Mouse (Mus musculus): ENCODE measurements at regions not wholly inside any gene's neighbourhood (a gene's known extent, or its start where the extent isn't known, plus 50 kb on each side); places are given as distances from the start of the nearest gene placed in this dataset.

GRCm38 (mm10) chr4:54170202-54170931 lies 344.5 kb downstream of the Tmem38b start:
- H3K9ac ChIP-seq, result no peak overlapping the region
- no peak for ATAC-seq (replicated peaks; ENCODE audit: insufficient number of reproducible peaks, insufficient read depth, low FRiP score, low read depth)
- no peaks in the 10 kb centered on the region for H3K27me3 ChIP-seq
- H3K9me3 ChIP-seq (replicated peaks), result no peaks in the 10 kb centered on the region
- H3K4me1 ChIP-seq (replicated peaks), result no peaks in the 10 kb centered on the region
- 83% methylated on average over 13 of the region's 13 CpGs for WGBS
- no peak overlapping the region for H3K27ac ChIP-seq
- H3K4me2 ChIP-seq, result no peak overlapping the region
- no peaks in the 10 kb centered on the region for H3K36me3 ChIP-seq
- H3K4me3 ChIP-seq, result no peak overlapping the region

GRCm38 (mm10) chr4:54184213-54184612 lies 358.4 kb downstream of the Tmem38b start:
- Histone ChIP-seq H3K27me3 (no peaks in the 10 kb centered on the region), H3K9me3 (replicated peaks) (no peaks in the 10 kb centered on the region), H3K36me3 (no peaks in the 10 kb centered on the region), H3K4me1 (replicated peaks) (no peaks in the 10 kb centered on the region), H3K27ac (no peak overlapping the region), H3K9ac (no peak overlapping the region), H3K4me3 (no peak overlapping the region), H3K4me2 (no peak overlapping the region)
- no peak for ATAC-seq (replicated peaks; ENCODE audit: insufficient number of reproducible peaks, insufficient read depth, low FRiP score, low read depth)
- WGBS, result 78% methylated on average over 1 of the region's 1 CpGs

- no peaks in the 10 kb centered on the region for H3K36me3 ChIP-seq
- H3K27me3 ChIP-seq, result no peaks in the 10 kb centered on the region
- no peak overlapping the region for H3K27ac ChIP-seq
- H3K4me1 ChIP-seq (replicated peaks), result no peaks in the 10 kb centered on the region
- H3K9ac ChIP-seq, result no peak overlapping the region
- H3K4me2 ChIP-seq, result no peak overlapping the region
- WGBS, result 78% methylated on average over 2 of the region's 2 CpGs
- no peak for ATAC-seq (replicated peaks; ENCODE audit: insufficient number of reproducible peaks, insufficient read depth, low FRiP score, low read depth)
- H3K9me3 ChIP-seq (replicated peaks), result no peaks in the 10 kb centered on the region
- no peak overlapping the region for H3K4me3 ChIP-seq
These were observed 369.9 kb downstream of the Tmem38b start for GRCm38 (mm10) chr4:54195734-54196133.

- no peaks in the 10 kb centered on the region for H3K36me3 ChIP-seq
- H3K9ac ChIP-seq, result no peak overlapping the region
- no peaks in the 10 kb centered on the region for H3K4me1 ChIP-seq (replicated peaks)
- no peak for ATAC-seq (replicated peaks; ENCODE audit: insufficient number of reproducible peaks, insufficient read depth, low FRiP score, low read depth)
- H3K4me2 ChIP-seq, result no peak overlapping the region
- H3K27ac ChIP-seq, result no peak overlapping the region
- 64% methylated on average over 4 of the region's 4 CpGs for WGBS
- H3K27me3 ChIP-seq, result no peaks in the 10 kb centered on the region
- H3K4me3 ChIP-seq, result no peak overlapping the region
- H3K9me3 ChIP-seq (replicated peaks), result no peaks in the 10 kb centered on the region
These were observed 376.6 kb downstream of the Tmem38b start for GRCm38 (mm10) chr4:54202440-54202839.

- Histone ChIP-seq H3K36me3 (no peaks in the 10 kb centered on the region), H3K9ac (no peak overlapping the region), H3K27me3 (no peaks in the 10 kb centered on the region), H3K4me1 (replicated peaks) (no peaks in the 10 kb centered on the region), H3K4me2 (no peak overlapping the region), H3K9me3 (replicated peaks) (no peaks in the 10 kb centered on the region), H3K4me3 (no peak overlapping the region), H3K27ac (no peak overlapping the region)
- ATAC-seq (replicated peaks; ENCODE audit: insufficient number of reproducible peaks, insufficient read depth, low FRiP score, low read depth), result no peak
- 68% methylated on average over 3 of the region's 3 CpGs for WGBS
These were observed 398.7 kb downstream of the Tmem38b start for GRCm38 (mm10) chr4:54224572-54224971.
